Mouse (Mus musculus): ENCODE results near the gene Olfr544. TPM values are rescaled to one million over a fixed set of nuclear protein-coding genes. Genes with fewer than 3 reads are reported as not detected.

Gene Olfr544
- polyA plus RNA-seq (2014; fragmentation: Nextera tagmentation; extraction: Ambion mirVana) = 0.08 and 0.23 TPM in 2 replicates

DNA sequence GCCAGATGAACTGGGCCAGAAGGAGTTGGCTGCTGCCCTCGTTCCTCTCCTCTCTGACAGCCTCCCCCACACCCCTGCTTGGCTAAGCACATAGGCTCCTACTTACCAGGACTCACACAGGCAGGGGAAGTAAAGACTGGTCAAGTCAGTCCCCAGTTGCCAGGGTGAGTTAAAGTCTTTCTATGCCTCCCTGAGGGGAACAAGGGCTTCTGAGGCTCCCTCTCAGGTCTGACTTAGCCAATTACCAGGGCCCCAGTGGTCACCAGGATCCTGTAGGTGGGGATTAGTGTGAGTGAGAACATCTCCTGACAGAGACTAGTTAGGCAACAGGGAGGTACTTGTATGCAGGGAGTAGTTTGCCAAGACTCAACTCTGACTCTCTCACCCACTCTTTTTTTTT lies at the start of gene Olfr544:
Gene Olfr544 (minus strand): TSS at position 153 of the 400 bp plus-strand sequence.
- Histone ChIP-seq H3K4me2 (replicated peaks; ENCODE audit: low read depth, low read length) (no peak within 1 kb of the TSS), H3K9ac (ENCODE audit: low read depth, low read length) (no peak within 1 kb of the TSS), H3K27ac (ENCODE audit: low read depth, low read length) (no peak within 1 kb of the TSS), H3K27me3 (ENCODE audit: control insufficient read depth, insufficient read depth, low read length) (no peaks in the 10 kb centered on the region), H3K9me3 (ENCODE audit: control insufficient read depth, low read length) (no peaks in the 10 kb centered on the region), H3K4me1 (replicated peaks; ENCODE audit: control insufficient read depth, insufficient read depth, low read length) (no peaks in the 10 kb centered on the region), H3K4me3 (ENCODE audit: low read depth, low read length) (no peak within 1 kb of the TSS), H3K36me3 (ENCODE audit: control insufficient read depth, insufficient read depth, low read length) (no peaks in the 10 kb centered on the region)
- 73% methylated on average over 1 of the region's 1 CpGs for WGBS
- ATAC-seq (ENCODE audit: low FRiP score) = no peak
- DNase-seq (ENCODE audit: low spot score) = no peak

DNA sequence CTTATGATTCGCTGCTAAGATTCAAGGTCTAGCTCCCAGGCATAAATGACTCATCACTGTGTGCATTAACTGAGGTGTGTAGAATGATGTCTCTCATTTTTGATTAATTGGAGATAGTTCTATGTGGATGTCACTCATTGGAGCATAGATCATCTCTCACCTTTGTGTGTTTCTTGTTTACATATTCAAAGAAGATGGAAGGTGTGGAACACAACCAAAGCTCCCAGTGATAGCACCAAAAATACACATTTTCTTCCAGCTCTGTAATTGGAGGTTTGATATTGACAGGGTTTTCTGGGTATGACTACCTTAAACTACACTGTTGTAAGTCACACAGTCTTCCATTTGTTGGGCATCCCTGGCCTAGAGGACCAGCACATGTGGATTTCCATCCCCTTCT lies 46.3 kb upstream of the Olfr544 start, which contains the start of gene Olfr547:
Gene Olfr547 (plus strand): TSS at position 301 of the 400 bp plus-strand sequence.
- ATAC-seq (ENCODE audit: low FRiP score) = no peak
- Histone ChIP-seq H3K27me3 (ENCODE audit: control insufficient read depth, insufficient read depth, low read length) (no peaks in the 10 kb centered on the region), H3K27ac (ENCODE audit: low read depth, low read length) (no peak within 1 kb of the TSS), H3K9me3 (ENCODE audit: control insufficient read depth, low read length) (no peaks in the 10 kb centered on the region), H3K9ac (ENCODE audit: low read depth, low read length) (no peak within 1 kb of the TSS), H3K4me2 (replicated peaks; ENCODE audit: low read depth, low read length) (no peak within 1 kb of the TSS), H3K36me3 (ENCODE audit: control insufficient read depth, insufficient read depth, low read length) (no peaks in the 10 kb centered on the region), H3K4me1 (replicated peaks; ENCODE audit: control insufficient read depth, insufficient read depth, low read length) (no peaks in the 10 kb centered on the region), H3K4me3 (ENCODE audit: low read depth, low read length) (no peak within 1 kb of the TSS)
- 76% methylated on average over 1 of the region's 1 CpGs for WGBS
- no peak for DNase-seq (ENCODE audit: low spot score)

DNA sequence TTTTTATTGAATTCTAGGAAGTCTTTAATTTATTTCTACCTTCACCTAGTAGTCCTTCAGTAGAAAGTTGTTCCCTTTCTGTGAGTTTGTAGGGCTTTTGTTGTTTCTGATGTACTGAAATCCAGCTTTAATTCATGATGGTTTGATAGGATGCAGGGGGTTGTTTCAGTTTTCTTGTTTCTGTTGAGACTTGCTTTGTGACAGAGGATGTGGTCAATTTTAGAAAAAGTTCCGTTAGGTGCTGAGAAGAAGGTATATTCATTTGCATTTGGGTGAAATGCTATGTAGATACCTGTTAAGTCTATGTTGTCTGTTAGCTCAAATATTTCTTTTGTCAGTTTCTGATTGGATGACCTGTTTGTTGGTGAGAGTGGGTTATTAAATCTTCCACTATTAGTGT lies 40.9 kb upstream of the Olfr544 start:
- no peak overlapping the region for H3K4me3 ChIP-seq (ENCODE audit: low read depth, low read length)
- H3K9ac ChIP-seq (ENCODE audit: low read depth, low read length) = no peak overlapping the region
- ATAC-seq (ENCODE audit: low FRiP score) (no peak), DNase-seq (ENCODE audit: low spot score) (no peak)
- WGBS = 95% methylated on average over 1 of the region's 1 CpGs
- no peak overlapping the region for H3K4me2 ChIP-seq (replicated peaks; ENCODE audit: low read depth, low read length)
- no peaks in the 10 kb centered on the region for H3K36me3 ChIP-seq (ENCODE audit: control insufficient read depth, insufficient read depth, low read length)
- H3K9me3 ChIP-seq (ENCODE audit: control insufficient read depth, low read length) = no peaks in the 10 kb centered on the region
- H3K27ac ChIP-seq (ENCODE audit: low read depth, low read length) = no peak overlapping the region
- H3K27me3 ChIP-seq (ENCODE audit: control insufficient read depth, insufficient read depth, low read length) = no peaks in the 10 kb centered on the region
- H3K4me1 ChIP-seq (replicated peaks; ENCODE audit: control insufficient read depth, insufficient read depth, low read length) = no peaks in the 10 kb centered on the region

- no peak for ATAC-seq (ENCODE audit: low FRiP score)
- no peak for DNase-seq (ENCODE audit: low spot score)
- Histone ChIP-seq H3K4me3 (ENCODE audit: low read depth, low read length) (no peak overlapping the region), H3K27me3 (ENCODE audit: control insufficient read depth, insufficient read depth, low read length) (0 out of 2 replicates have a peak, but pooled peaks cover 4% of the 10 kb centered on the region), H3K9me3 (ENCODE audit: control insufficient read depth, low read length) (no peaks in the 10 kb centered on the region), H3K27ac (ENCODE audit: low read depth, low read length) (no peak overlapping the region), H3K9ac (ENCODE audit: low read depth, low read length) (no peak overlapping the region), H3K36me3 (ENCODE audit: control insufficient read depth, insufficient read depth, low read length) (no peaks in the 10 kb centered on the region), H3K4me1 (replicated peaks; ENCODE audit: control insufficient read depth, insufficient read depth, low read length) (no peaks in the 10 kb centered on the region), H3K4me2 (replicated peaks; ENCODE audit: low read depth, low read length) (no peak overlapping the region)
- 86% methylated on average over 2 of the region's 2 CpGs for WGBS
These were observed 28.9 kb upstream of the Olfr544 start for GRCm38 (mm10) chr7:102517051-102517335.

DNA sequence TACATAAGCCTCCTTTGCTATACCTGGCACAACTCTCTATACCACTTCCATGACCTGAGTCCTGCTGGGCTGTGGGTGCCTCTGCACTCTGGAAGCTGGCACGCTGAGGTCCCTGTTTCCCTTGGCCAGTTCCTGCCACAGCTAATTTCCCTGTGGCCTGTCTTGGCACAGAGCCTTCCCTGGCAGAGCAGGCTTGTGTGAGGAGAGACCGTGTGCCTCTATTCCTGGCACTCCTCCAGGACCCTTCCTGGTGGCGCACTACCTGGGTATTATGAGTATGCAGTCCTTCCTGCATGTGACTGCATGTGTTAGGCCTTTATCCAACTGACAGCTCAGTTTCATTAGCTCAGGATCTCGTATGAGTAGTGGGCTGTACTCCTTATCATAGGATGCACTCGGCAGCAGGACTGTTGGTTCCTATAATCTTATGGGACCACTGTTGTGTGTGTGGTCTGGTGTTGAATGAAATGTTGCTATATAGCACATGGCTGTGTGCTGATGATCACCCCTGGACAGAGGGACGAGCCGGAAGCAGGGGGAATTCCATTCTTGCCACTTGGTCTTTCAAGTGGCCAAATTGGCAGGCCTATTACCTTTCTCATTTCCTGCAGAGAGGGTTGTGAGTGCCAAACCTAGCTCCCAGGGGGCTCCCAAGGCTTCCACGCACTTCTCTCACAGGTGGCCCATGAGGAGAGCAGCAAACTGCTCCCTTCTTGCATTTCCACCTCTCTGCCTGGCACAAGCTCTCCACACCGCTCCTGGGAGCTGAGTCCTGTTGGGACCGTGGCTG lies 28.3 kb upstream of the Olfr544 start:
- Histone ChIP-seq H3K9ac (ENCODE audit: low read depth, low read length) (no peak overlapping the region), H3K36me3 (ENCODE audit: control insufficient read depth, insufficient read depth, low read length) (no peaks in the 10 kb centered on the region), H3K4me1 (replicated peaks; ENCODE audit: control insufficient read depth, insufficient read depth, low read length) (no peaks in the 10 kb centered on the region), H3K4me2 (replicated peaks; ENCODE audit: low read depth, low read length) (no peak overlapping the region), H3K9me3 (ENCODE audit: control insufficient read depth, low read length) (no peaks in the 10 kb centered on the region), H3K4me3 (ENCODE audit: low read depth, low read length) (no peak overlapping the region), H3K27ac (ENCODE audit: low read depth, low read length) (no peak overlapping the region), H3K27me3 (ENCODE audit: control insufficient read depth, insufficient read depth, low read length) (0 out of 2 replicates have a peak, but pooled peaks cover 4% of the 10 kb centered on the region)
- ATAC-seq (ENCODE audit: low FRiP score) (no peak), DNase-seq (ENCODE audit: low spot score) (no peak)
- WGBS = 83% methylated on average over 10 of the region's 10 CpGs

GRCm38 (mm10) chr7:102514144-102514543 lies 26.0 kb upstream of the Olfr544 start:
- ATAC-seq (ENCODE audit: low FRiP score) = no peak
- no peak for DNase-seq (ENCODE audit: low spot score)
- no peaks in the 10 kb centered on the region for H3K9me3 ChIP-seq (ENCODE audit: control insufficient read depth, low read length)

DNA sequence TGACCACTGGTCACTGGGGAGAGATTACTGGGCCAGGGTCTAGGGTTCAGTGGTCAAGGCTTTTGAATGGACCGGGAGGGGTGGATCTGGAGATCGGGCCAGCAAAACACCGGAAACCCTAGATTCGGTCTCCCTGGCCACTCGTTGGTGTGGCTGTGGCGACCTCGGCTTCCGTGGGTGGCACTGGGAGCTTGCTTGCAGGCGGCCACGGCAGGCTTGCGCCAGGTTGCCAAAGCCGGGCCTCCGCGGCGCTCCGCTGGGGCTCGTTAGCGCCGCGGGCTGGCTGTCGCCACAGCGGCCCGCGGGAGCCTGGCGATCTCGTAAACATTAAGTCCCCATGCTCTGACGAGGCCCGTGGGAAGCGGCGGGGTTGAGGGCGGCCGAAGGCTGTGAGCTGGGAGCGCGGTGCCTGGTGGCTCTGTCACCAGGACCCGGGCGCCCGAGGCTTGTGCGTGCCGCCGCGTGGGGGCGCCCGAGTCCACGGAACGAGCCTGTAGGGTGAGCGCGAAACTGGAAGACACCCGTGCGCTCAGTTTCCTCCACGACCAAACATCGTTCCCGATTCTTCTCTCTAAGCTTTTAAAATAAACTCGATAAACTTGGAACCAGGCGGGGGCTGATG lies 24.8 kb upstream of the Olfr544 start:
- Histone ChIP-seq H3K4me2 (replicated peaks; ENCODE audit: low read depth, low read length) (peak overlapping the region; percentile 95), H3K27ac (ENCODE audit: low read depth, low read length) (no peak overlapping the region), H3K27me3 (ENCODE audit: control insufficient read depth, insufficient read depth, low read length) (0 out of 2 replicates have a peak, but pooled peaks cover 4% of the 10 kb centered on the region), H3K4me1 (replicated peaks; ENCODE audit: control insufficient read depth, insufficient read depth, low read length) (no peaks in the 10 kb centered on the region), H3K36me3 (ENCODE audit: control insufficient read depth, insufficient read depth, low read length) (no peaks in the 10 kb centered on the region), H3K9ac (ENCODE audit: low read depth, low read length) (peak overlapping the region; percentile 72), H3K4me3 (ENCODE audit: low read depth, low read length) (peak overlapping the region; percentile 48), H3K9me3 (ENCODE audit: control insufficient read depth, low read length) (no peaks in the 10 kb centered on the region)
- peak; percentile 95 for ATAC-seq (ENCODE audit: low FRiP score)
- 3% methylated on average over 54 of the region's 54 CpGs for WGBS
- DNase-seq (ENCODE audit: low spot score) = peak; percentile 95

More at GRCm38 (mm10) chr7:102514144-102514543, 26.0 kb upstream of the Olfr544 start:
- Histone ChIP-seq H3K4me3 (ENCODE audit: low read depth, low read length) (no peak overlapping the region), H3K9ac (ENCODE audit: low read depth, low read length) (no peak overlapping the region), H3K36me3 (ENCODE audit: control insufficient read depth, insufficient read depth, low read length) (no peaks in the 10 kb centered on the region), H3K27ac (ENCODE audit: low read depth, low read length) (no peak overlapping the region), H3K4me1 (replicated peaks; ENCODE audit: control insufficient read depth, insufficient read depth, low read length) (no peaks in the 10 kb centered on the region), H3K27me3 (ENCODE audit: control insufficient read depth, insufficient read depth, low read length) (0 out of 2 replicates have a peak, but pooled peaks cover 4% of the 10 kb centered on the region), H3K4me2 (replicated peaks; ENCODE audit: low read depth, low read length) (no peak overlapping the region)
- WGBS = 76% methylated on average over 4 of the region's 4 CpGs

DNA sequence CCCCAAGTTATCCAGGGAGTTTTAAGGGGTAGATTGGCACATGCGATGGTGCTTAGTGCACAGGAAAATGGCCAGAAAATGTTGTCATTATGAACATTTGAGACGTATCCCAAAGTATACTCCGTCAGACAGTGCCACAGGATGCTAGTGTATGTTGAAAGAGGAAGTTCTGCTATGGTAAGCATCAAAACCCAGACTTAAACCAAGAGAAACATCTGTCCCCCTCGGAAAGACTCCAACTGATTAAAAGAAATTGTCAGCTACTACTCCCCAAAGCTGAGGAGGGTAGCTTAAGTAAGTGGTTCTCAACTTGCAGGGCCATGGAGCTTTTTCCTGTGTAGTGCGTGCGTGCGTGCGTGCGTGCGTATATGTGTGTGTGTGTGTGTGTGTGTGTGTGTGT lies 23.8 kb upstream of the Olfr544 start:
- no peaks in the 10 kb centered on the region for H3K4me1 ChIP-seq (replicated peaks; ENCODE audit: control insufficient read depth, insufficient read depth, low read length)
- no peaks in the 10 kb centered on the region for H3K36me3 ChIP-seq (ENCODE audit: control insufficient read depth, insufficient read depth, low read length)

DNA sequence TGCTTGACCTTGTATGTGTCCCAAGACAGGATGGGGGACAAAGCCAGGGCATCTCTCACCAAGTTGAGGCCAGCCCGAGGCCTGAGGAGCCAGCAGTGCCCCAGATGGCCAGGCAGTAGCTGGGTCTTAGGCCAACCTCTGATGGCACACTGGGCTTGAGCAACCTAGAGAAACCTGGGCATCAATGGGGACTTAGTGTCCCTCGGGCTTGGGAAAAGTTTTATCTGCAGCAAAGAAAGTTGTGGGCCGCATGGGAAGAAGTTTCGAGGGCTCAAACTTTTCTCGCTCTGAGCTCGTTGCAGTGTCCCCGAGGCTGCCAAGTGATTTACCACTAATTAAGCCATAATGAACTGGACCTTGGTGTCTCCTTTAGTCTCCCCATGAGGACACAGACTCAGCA lies 21.6 kb upstream of the Olfr544 start:
- no peak for ATAC-seq (ENCODE audit: low FRiP score)

More for the DNA sequence above, 23.8 kb upstream of the Olfr544 start:
- ATAC-seq (ENCODE audit: low FRiP score) = no peak
- no peak overlapping the region for H3K4me2 ChIP-seq (replicated peaks; ENCODE audit: low read depth, low read length)
- H3K27me3 ChIP-seq (ENCODE audit: control insufficient read depth, insufficient read depth, low read length) = 0 out of 2 replicates have a peak, but pooled peaks cover 4% of the 10 kb centered on the region
- H3K9me3 ChIP-seq (ENCODE audit: control insufficient read depth, low read length) = no peaks in the 10 kb centered on the region
- H3K4me3 ChIP-seq (ENCODE audit: low read depth, low read length) = no peak overlapping the region
- no peak for DNase-seq (ENCODE audit: low spot score)
- 92% methylated on average over 10 of the region's 10 CpGs for WGBS
- H3K27ac ChIP-seq (ENCODE audit: low read depth, low read length) = no peak overlapping the region
- no peak overlapping the region for H3K9ac ChIP-seq (ENCODE audit: low read depth, low read length)

More for the DNA sequence above, 21.6 kb upstream of the Olfr544 start:
- no peak for DNase-seq (ENCODE audit: low spot score)
- H3K4me3 ChIP-seq (ENCODE audit: low read depth, low read length) = no peak overlapping the region
- H3K27ac ChIP-seq (ENCODE audit: low read depth, low read length) = no peak overlapping the region
- H3K4me1 ChIP-seq (replicated peaks; ENCODE audit: control insufficient read depth, insufficient read depth, low read length) = no peaks in the 10 kb centered on the region
- WGBS = 80% methylated on average over 7 of the region's 7 CpGs
- no peaks in the 10 kb centered on the region for H3K36me3 ChIP-seq (ENCODE audit: control insufficient read depth, insufficient read depth, low read length)
- H3K9ac ChIP-seq (ENCODE audit: low read depth, low read length) = no peak overlapping the region
- H3K4me2 ChIP-seq (replicated peaks; ENCODE audit: low read depth, low read length) = no peak overlapping the region
- 0 out of 2 replicates have a peak, but pooled peaks cover 4% of the 10 kb centered on the region for H3K27me3 ChIP-seq (ENCODE audit: control insufficient read depth, insufficient read depth, low read length)
- H3K9me3 ChIP-seq (ENCODE audit: control insufficient read depth, low read length) = no peaks in the 10 kb centered on the region

All from hindbrain, embryonic 11.5 days (tissue).